Mouse (Mus musculus): ENCODE results near the gene Bsn. TPM values are rescaled to one million over a fixed set of nuclear protein-coding genes. Genes with fewer than 3 reads are reported as not detected.

Gene Bsn
- polyA plus RNA-seq, 1 experiment from 2014 or later, result 1.7 TPM

DNA sequence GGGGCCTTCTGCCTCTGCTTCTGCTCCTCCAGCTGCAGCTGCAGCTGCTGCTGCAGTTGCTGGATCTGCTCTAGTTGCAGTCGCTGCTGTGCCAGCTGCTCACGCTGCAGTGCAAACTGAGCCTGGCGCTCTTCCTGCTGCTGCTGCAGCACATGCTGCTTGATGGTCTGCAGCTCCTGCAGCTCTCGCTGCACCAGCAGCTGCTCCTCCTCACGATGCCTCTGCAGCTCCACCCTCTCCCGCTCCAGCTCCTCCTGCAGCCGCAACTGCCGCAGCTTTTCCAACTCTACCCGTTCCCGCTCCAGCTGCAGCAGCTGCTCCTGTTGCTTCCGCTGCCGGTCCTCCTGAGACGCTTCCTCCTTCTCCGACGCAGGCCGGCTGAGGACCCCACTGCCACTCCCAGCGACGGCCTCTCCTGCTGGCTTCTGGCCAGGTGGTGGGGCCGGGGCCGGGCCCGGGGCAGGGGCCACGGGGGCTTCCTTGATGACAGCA is 79.0 kb downstream of the Bsn start:
- Histone ChIP-seq H3K27ac (replicated peaks) (peak overlapping the region; percentile 66), H3K4me3 (peak overlapping the region; percentile 53), H3K4me1 (peaks cover 24% of the 10 kb centered on the region), H3K9me3 (no peaks in the 10 kb centered on the region), H3K36me3 (replicated peaks) (peaks cover 12% of the 10 kb centered on the region; the same call in 1 of the 2 replicates), H3K27me3 (replicated peaks; ENCODE audit: low read depth, poor library complexity, severe bottlenecking) (peaks cover 86% of the 10 kb centered on the region)
- WGBS, result 16% methylated on average over 22 of the region's 22 CpGs
- DNase-seq (ENCODE audit: low spot score), result peak; percentile 53

DNA sequence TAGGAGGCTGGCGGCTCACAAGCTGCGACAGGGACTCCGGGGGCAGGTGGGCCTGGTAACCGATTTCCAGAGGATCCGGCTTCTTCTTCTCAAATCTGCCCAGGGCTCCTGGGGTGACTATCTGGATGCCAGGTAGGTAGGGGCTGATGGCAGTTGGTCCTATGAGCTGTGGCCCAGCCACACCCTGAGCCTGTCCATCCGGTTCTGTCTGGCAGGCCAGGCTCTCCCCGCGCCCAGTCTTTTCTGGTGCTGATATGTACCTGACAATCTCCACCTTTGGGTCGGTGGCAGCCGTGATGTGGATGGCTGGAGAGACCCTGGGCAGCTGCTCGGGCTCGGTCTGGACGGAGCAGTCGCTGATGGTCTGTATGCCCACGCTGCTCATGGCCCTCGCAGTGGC is 80.0 kb downstream of the Bsn start:
- no peak for DNase-seq (ENCODE audit: low spot score)
- peaks cover 34% of the 10 kb centered on the region for H3K4me1 ChIP-seq
- H3K36me3 ChIP-seq (replicated peaks), result peaks cover 9% of the 10 kb centered on the region; the same call in 1 of the 2 replicates
- H3K9me3 ChIP-seq, result no peaks in the 10 kb centered on the region
- H3K4me3 ChIP-seq, result no peak overlapping the region
- peaks cover 76% of the 10 kb centered on the region for H3K27me3 ChIP-seq (replicated peaks; ENCODE audit: low read depth, poor library complexity, severe bottlenecking)
- 0 out of 2 replicates have a peak overlapping the region, but pooled peaks have one; percentile 25 for H3K27ac ChIP-seq (replicated peaks)
- WGBS, result 85% methylated on average over 16 of the region's 16 CpGs

DNA sequence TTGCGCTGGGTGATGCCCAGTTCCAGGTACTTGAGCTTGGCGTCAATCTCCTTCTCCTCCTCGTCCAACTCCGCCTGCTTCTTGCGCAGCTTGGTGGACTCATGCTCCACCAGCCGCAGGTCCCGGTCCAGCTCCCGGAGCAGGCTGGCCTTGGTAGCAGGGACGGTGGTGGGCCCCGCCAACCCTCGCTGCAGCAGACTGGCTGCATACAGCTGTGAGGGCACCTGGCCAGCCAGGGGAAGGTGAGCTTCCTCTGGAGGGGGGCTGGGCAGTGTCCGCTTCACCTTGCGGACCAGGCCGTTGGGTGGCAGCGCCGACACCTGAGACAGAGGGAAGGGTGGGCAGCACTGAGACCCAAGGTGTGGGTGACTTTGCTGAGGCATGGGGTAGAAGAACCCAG is 82.3 kb downstream of the Bsn start:
- H3K27ac ChIP-seq (replicated peaks), result no peak overlapping the region

GRCm38 (mm10) chr9:108106090-108106489 is 84.1 kb downstream of the Bsn start:
- H3K4me1 ChIP-seq, result peaks cover 41% of the 10 kb centered on the region
- DNase-seq (ENCODE audit: low spot score), result no peak
- H3K27me3 ChIP-seq (replicated peaks; ENCODE audit: low read depth, poor library complexity, severe bottlenecking), result peaks cover 35% of the 10 kb centered on the region
- no peak overlapping the region for H3K4me3 ChIP-seq
- H3K9me3 ChIP-seq, result no peaks in the 10 kb centered on the region
- peaks cover 4% of the 10 kb centered on the region; the same call in 1 of the 2 replicates for H3K36me3 ChIP-seq (replicated peaks)
- 0 out of 2 replicates have a peak overlapping the region, but pooled peaks have one; percentile 87 for H3K27ac ChIP-seq (replicated peaks)
- 90% methylated on average over 23 of the region's 23 CpGs for WGBS

More for the DNA sequence above, 82.3 kb downstream of the Bsn start:
- no peak for DNase-seq (ENCODE audit: low spot score)
- Histone ChIP-seq H3K4me3 (no peak overlapping the region), H3K27me3 (replicated peaks; ENCODE audit: low read depth, poor library complexity, severe bottlenecking) (peaks cover 53% of the 10 kb centered on the region), H3K9me3 (no peaks in the 10 kb centered on the region), H3K4me1 (peaks cover 51% of the 10 kb centered on the region), H3K36me3 (replicated peaks) (peaks cover 4% of the 10 kb centered on the region; the same call in 1 of the 2 replicates)
- 93% methylated on average over 16 of the region's 16 CpGs for WGBS

- DNase-seq (ENCODE audit: low spot score), result no peak
- H3K9me3 ChIP-seq, result no peaks in the 10 kb centered on the region
- H3K4me1 ChIP-seq, result peaks cover 36% of the 10 kb centered on the region
- WGBS, result 64% methylated on average over 12 of the region's 12 CpGs
- peaks cover 30% of the 10 kb centered on the region for H3K27me3 ChIP-seq (replicated peaks; ENCODE audit: low read depth, poor library complexity, severe bottlenecking)
- peaks cover 4% of the 10 kb centered on the region; the same call in 1 of the 2 replicates for H3K36me3 ChIP-seq (replicated peaks)
- H3K27ac ChIP-seq (replicated peaks), result peak overlapping the region; percentile 87
- H3K4me3 ChIP-seq, result peak overlapping the region; percentile 48; the same call in 1 of the 2 replicates
Observed at GRCm38 (mm10) chr9:108105549-108105863, 84.7 kb downstream of the Bsn start.

DNA sequence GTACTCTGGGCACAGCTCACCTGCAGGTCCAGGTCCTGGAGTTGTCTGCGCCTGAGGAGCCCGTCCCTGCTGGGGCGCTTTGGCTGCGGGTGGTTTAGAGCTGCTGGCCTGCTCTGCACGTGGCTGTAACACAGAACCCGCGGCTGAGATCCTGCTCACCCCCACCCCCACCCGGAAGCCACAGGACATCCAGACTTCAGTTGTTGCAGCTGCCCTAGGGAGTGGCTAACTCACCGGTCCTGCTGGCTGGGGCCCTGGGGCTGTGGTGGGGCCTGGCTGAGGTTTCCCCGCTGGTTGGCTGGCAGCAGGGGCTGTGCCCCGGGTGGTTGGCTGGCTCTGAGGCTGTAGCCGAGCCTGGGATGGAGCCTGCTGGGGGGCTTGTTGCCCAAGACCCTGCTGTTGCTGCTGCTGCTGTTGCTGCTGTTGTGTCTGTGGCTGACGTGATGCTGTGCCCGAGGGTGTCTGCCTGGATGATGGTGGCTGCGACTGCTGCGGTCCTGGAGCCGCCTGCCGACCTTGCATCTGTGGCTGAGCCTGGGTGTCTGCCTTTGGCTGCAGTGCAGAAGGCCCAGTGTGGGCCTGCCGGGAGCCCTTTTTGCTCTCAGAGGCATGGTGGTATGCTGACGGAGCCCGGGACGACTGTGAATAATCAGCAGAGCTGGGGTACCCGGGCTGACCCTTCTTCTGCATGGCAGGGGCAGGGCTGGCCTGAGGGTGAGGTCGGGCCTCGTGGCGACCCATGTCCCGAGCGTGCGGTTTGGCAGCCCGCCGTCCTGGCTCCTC is 85.2 kb downstream of the Bsn start:
- DNase-seq (ENCODE audit: low spot score), result peak; percentile 81
- Histone ChIP-seq H3K36me3 (replicated peaks) (peaks cover 4% of the 10 kb centered on the region; the same call in 1 of the 2 replicates), H3K27me3 (replicated peaks; ENCODE audit: low read depth, poor library complexity, severe bottlenecking) (peaks cover 24% of the 10 kb centered on the region), H3K27ac (replicated peaks) (peak overlapping the region; percentile 87), H3K4me3 (peak overlapping the region; percentile 48), H3K9me3 (no peaks in the 10 kb centered on the region), H3K4me1 (peaks cover 33% of the 10 kb centered on the region)
- 30% methylated on average over 31 of the region's 31 CpGs for WGBS

GRCm38 (mm10) chr9:108099619-108100018 is 90.6 kb downstream of the Bsn start:
- 85% methylated on average over 8 of the region's 8 CpGs for WGBS
- no peak for DNase-seq (ENCODE audit: low spot score)

DNA sequence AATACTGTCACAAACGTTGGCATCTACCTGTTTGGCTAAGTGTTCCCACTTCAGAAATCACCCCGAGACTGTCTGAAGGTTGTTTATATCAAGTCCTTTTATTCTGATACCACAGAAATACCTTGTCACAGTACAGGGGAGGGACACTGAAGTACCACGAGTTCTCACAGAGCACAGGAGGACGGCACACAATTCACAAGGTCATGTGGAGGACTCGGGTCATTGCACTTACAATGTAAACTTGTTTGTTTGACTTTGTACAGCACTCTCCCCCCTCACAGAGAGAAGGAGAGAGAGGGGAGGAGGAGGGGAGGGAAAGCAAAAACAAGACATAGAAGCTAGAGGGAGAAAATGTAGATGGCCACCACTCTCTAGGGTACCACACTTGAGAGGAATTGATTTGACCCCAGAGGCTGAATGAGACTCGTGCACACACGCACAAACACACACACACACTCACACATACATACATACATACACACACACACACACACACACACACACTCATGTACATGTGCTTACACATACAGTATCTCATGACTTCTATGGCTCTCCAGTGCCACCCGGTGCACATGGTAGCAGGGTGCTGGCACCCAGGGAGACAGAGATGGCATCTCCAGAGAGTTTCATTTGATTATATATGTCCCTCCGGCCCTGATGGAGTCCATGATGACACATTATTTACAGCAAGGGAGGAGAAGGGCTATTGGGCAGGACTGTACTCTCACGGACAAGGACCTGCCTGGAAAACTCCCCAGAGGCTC is 94.1 kb downstream of the Bsn start:
- H3K27me3 ChIP-seq (replicated peaks; ENCODE audit: low read depth, poor library complexity, severe bottlenecking), result no peaks in the 10 kb centered on the region
- peaks cover 19% of the 10 kb centered on the region for H3K36me3 ChIP-seq (replicated peaks)
- H3K4me1 ChIP-seq, result peaks cover 41% of the 10 kb centered on the region
- H3K27ac ChIP-seq (replicated peaks), result no peak overlapping the region; the same call in 1 of the 2 replicates
- peak overlapping the region; percentile 89; the same call in 1 of the 2 replicates for H3K4me3 ChIP-seq
- no peak for DNase-seq (ENCODE audit: low spot score)
- WGBS, result 62% methylated on average over 10 of the region's 10 CpGs
- H3K9me3 ChIP-seq, result no peaks in the 10 kb centered on the region

More at GRCm38 (mm10) chr9:108099619-108100018, 90.6 kb downstream of the Bsn start:
- no peaks in the 10 kb centered on the region for H3K27me3 ChIP-seq (replicated peaks; ENCODE audit: low read depth, poor library complexity, severe bottlenecking)
- 0 out of 2 replicates have a peak, but pooled peaks cover 4% of the 10 kb centered on the region for H3K36me3 ChIP-seq (replicated peaks)
- H3K4me3 ChIP-seq, result no peak overlapping the region
- H3K4me1 ChIP-seq, result peaks cover 33% of the 10 kb centered on the region
- no peaks in the 10 kb centered on the region for H3K9me3 ChIP-seq
- no peak overlapping the region for H3K27ac ChIP-seq (replicated peaks)

DNA sequence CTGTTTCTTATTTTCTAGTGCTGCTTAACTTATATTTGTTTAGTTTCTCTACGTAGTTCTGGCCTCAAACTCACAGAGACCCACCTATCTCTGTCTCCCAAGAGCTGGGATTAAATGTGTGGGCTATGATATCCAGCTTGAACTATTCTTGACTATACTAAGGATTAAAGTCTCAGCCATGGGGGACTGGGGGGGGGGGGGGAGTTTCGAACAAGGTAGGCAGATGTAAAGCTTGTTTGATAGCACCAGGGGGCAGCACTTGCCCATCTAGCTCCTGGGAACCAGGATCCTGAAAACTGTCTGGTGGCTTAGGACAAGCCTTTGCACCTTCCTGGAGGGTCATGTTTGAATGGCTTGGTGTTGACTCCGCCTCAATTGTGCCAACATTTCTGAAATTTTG is 94.7 kb downstream of the Bsn start:
- Histone ChIP-seq H3K4me1 (peaks cover 41% of the 10 kb centered on the region), H3K4me3 (peak overlapping the region; percentile 89), H3K27ac (replicated peaks) (0 out of 2 replicates have a peak overlapping the region, but pooled peaks have one; percentile 90), H3K27me3 (replicated peaks; ENCODE audit: low read depth, poor library complexity, severe bottlenecking) (no peaks in the 10 kb centered on the region), H3K9me3 (no peaks in the 10 kb centered on the region), H3K36me3 (replicated peaks) (peaks cover 25% of the 10 kb centered on the region)
- peak; percentile 78 for DNase-seq (ENCODE audit: low spot score)
- WGBS, result 14% methylated on average over 3 of the region's 3 CpGs

DNA sequence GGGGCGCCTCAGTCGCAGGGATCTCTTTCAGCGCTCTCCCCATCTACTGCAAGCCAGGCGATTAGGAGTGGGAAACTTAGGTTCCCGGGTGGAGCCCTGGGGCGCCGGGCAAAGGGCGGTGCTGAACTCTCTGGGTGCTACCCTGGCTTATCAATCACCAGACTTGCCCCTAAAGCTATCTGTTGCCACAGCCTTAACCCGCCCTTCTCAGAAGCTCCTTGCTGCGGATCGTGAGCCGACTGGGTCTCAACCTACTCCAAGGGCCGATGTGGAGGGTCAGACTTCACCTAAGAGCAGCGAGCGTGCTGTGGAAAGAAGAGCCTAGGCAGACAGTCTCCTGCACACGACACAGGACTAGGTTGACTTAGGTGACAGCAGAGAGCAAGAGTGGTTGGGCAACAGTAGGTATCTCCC is 95.2 kb downstream of the Bsn start:
- under 1% methylated on average over 16 of the region's 16 CpGs for WGBS
- H3K27me3 ChIP-seq (replicated peaks; ENCODE audit: low read depth, poor library complexity, severe bottlenecking), result no peaks in the 10 kb centered on the region

DNA sequence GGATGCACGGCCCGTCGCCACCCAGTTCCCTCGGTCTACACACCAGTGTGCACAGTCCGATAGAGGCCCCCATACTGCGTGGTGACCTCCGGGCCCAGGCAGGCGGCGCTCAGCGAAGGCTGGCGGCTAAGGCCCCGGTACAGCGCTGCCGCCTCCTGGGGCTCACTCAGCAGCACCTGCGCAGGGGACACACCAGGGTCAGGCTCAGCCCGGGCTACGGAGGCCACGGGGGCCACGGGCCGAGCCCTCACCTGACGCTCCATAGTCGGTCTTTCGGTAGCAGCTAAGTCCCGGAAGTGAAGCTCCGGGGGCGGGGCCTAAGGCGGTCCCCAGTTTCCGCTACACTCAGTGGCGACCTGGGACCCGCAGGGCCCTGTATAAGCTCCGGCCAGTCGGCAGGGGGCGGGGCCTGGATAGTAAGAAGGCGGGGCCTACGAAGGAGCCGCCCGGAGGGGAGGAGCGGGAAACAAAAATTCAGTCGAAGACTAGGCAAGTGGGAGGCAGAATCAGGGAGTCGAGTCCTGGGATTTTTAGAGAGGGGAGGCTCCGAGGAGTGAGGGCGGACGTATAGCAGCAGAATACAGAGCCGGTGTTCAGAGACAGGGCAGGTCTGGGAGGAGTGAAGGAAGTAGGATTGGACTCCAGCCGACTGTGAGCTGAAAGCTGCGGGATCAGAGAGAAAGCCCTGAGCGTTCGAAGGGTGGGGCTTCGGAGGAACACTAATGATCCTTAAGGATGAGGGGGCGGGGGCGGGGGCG is 95.8 kb downstream of the Bsn start, which contains the start of gene Apeh:
Apeh (minus strand) TSS at position 423 of the 758 bp plus-strand sequence.
- peak; percentile 97 for DNase-seq (ENCODE audit: low spot score)
- WGBS, result under 1% methylated on average over 52 of the region's 52 CpGs
- Histone ChIP-seq H3K27me3 (replicated peaks; ENCODE audit: low read depth, poor library complexity, severe bottlenecking) (no peaks in the 10 kb centered on the region), H3K4me1 (peaks cover 41% of the 10 kb centered on the region), H3K27ac (replicated peaks) (peak within 1 kb of the TSS; percentile 90), H3K4me3 (peak within 1 kb of the TSS; percentile 89), H3K36me3 (replicated peaks) (peaks cover 37% of the 10 kb centered on the region), H3K9me3 (no peaks in the 10 kb centered on the region)

More for the DNA sequence above, 95.2 kb downstream of the Bsn start:
- Histone ChIP-seq H3K9me3 (no peaks in the 10 kb centered on the region), H3K27ac (replicated peaks) (peak overlapping the region; percentile 90), H3K36me3 (replicated peaks) (peaks cover 31% of the 10 kb centered on the region), H3K4me3 (peak overlapping the region; percentile 89), H3K4me1 (peaks cover 41% of the 10 kb centered on the region)
- no peak for DNase-seq (ENCODE audit: low spot score)

DNA sequence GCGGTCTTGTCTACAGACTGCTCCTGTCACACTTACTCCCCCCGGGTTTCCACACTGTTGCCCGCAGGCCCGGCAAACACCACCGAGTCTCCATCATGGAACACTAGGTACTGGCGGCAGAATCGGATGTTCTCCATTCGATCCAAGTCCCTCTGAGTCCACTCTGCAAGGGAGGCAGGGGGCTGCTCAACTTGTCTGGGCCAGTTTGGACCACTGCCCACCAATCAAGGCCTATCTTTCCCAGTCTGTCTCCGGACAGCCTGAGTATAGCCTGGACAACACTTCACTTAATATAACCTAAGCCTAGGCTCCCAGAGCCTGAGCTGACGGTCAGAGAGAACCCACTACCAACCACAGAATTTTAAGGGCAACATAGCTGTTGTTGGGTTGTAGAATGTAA is 96.6 kb downstream of the Bsn start:
- Histone ChIP-seq H3K4me1 (peaks cover 39% of the 10 kb centered on the region), H3K27me3 (replicated peaks; ENCODE audit: low read depth, poor library complexity, severe bottlenecking) (no peaks in the 10 kb centered on the region), H3K9me3 (no peaks in the 10 kb centered on the region), H3K27ac (replicated peaks) (peak overlapping the region; percentile 90), H3K36me3 (replicated peaks) (peaks cover 45% of the 10 kb centered on the region), H3K4me3 (peak overlapping the region; percentile 89)
- WGBS, result 76% methylated on average over 10 of the region's 10 CpGs
- no peak for DNase-seq (ENCODE audit: low spot score)
